Mouse (Mus musculus) lung, adult 2 months (tissue): ENCODE data around the gene Zbtb5.

ENCODE experiments used
- CTCF ChIP-seq: fragments of 200-500 bp; IDR thresholded peaks from 2 replicates; pipeline ENCODE4 v1.5.1; 2011; ENCODE audit warnings: mild to moderate bottlenecking, low read length, control low read depth; ENCODE audit not compliant: insufficient read depth
- POLR2A ChIP-seq: fragments of 200-500 bp; IDR thresholded peaks from 2 replicates; pipeline ENCODE4 v1.6.1; 2011; ENCODE audit warnings: low read depth, mild to moderate bottlenecking, control low read depth, low read length, borderline replicate concordance; ENCODE audit errors: extremely low read depth

GRCm38 (mm10) chr4:44967402-44967801, 44.8 kb downstream of the Zbtb5 start:
- TF ChIP-seq CTCF (no peak), POLR2A (no peak)
